Mouse (Mus musculus): ENCODE data around the gene Glrp1.

The Glrp1 gene

DNA sequence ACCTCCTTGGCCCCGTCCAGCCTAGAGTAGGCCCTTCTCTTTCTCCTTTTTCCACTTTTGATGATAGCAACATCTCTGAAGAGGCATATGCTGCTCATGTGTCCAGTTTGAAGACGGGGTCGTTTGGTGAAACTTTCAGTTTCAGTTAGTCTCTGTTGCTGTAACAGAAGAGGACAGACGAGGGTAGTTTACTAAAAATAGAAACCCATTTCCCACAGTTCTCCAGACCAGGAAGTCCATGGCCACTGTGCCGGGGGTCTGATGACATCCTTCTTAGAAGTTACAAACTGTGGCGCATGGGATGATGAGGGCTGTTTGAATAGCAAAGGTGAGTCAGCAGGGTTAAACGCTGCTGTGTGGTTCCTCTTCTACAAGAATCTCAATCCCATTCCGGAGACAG, at the start of gene Glrp1:
Gene Glrp1, minus strand, starts transcription at position 278 of the 400 bp plus-strand sequence.
- DNase-seq (ENCODE audit: low read depth), result no peak

- no peak for DNase-seq (ENCODE audit: low read depth)
These were observed 49.4 kb upstream of the Glrp1 start for GRCm38 (mm10) chr1:88559258-88559657.

DNA sequence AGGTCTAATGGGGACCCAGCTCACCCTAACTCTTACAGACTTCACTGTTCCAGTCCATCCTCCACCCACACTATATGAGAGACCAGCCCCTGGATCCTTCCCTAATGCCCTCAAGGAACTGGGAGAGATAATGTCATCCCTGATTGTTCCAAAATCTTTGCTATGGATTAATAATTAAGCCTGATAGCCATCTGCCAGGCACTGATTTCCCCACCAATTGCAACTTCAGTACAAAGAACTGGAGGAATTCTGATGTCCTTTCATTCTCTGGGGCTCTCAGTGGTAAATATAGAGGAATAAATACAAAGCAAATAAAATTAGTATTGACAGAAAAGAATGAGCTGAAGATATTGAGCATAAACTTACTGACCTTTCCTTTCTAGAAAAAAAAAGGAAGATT, 48.9 kb upstream of the Glrp1 start:
- DNase-seq (ENCODE audit: low read depth), result no peak

GRCm38 (mm10) chr1:88556401-88556800, 46.5 kb upstream of the Glrp1 start:
- DNase-seq (ENCODE audit: low read depth), result no peak

- no peak for DNase-seq (ENCODE audit: low read depth)
These were observed 43.8 kb upstream of the Glrp1 start for GRCm38 (mm10) chr1:88553500-88554187.

GRCm38 (mm10) chr1:88549263-88549662, 39.4 kb upstream of the Glrp1 start:
- DNase-seq (ENCODE audit: low read depth), result no peak

GRCm38 (mm10) chr1:88547172-88547571, 37.3 kb upstream of the Glrp1 start:
- DNase-seq (ENCODE audit: low read depth), result no peak

DNA sequence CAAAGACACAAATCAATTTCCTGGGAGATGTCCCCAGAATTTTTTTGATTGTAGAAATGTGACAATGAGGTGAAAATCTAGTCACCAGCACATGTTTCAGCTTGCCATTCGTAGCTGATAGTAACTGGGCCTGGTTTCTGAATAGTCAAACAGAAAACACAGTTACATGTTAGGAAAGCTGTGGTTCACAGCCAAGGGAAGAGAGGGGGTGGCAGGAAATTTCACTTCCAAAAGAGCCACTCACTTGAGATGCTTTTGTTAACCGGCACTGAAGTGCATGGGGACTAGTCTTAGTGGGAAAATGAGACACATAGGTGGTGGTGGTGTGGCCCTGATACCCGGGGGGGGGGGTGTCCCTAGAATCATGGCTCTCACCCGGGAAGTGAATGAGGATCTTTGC, 33.7 kb upstream of the Glrp1 start:
- DNase-seq (ENCODE audit: low read depth), result no peak

DNA sequence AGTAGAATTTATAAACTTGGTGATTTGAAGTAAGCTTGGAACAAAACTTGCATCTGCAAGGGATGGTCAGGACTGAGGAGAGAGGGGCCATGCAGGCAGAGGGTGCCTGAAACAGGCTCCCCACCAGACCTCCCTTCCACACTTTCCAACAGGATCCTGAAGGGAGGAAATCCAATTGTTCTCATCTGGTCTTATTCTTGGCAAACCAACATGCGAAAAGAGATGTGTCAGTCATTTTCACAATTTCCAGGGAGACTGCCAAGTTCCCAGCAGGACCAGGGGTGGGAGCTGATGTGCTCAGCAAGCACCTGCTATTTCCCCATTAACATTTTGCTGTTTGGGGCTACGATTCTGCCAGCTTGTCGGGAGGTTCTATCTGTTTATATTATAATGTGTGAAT, 30.0 kb upstream of the Glrp1 start:
- no peak for DNase-seq (ENCODE audit: low read depth)

DNA sequence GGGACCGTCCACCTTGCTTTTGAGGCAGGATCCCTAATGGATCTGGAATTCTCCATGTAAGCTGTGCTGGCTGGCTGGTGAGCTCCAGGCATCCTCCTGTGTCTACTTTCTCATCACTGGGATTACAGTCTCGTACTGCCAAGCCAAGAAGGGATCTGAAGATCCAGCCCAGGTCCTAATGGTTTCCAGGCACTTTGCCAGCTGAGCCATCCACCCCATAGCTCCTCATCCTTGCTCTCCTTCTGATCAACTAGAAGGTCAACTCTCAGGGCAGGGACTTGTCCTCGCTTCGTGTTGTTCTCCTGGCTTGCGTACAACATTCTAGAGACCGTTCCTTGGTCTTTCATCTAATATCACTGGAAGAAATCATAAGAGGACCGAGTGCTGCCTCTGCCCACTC, 29.4 kb upstream of the Glrp1 start:
- DNase-seq (ENCODE audit: low read depth), result no peak

GRCm38 (mm10) chr1:88536308-88536707, 26.4 kb upstream of the Glrp1 start:
- DNase-seq (ENCODE audit: low read depth), result no peak

DNA sequence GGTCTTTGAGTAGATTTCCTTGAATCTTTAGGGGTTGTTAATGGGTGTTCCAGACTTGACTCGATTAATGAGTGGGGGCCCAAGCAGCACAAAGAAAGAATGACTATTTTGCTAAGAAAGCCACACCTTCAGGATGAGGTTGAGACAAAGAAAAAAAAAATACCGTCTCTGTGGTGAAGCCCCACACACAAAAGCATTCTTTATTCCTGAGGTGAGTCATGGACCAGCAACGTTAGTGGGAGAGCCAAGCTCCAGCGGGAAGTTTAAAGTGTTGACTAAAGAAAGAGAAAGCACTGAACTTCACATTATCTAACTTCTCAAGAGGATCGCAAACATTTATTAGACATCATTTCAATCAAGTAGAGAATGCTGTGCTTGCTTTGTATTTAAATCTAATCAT, 24.2 kb upstream of the Glrp1 start:
- DNase-seq (ENCODE audit: low read depth), result no peak

GRCm38 (mm10) chr1:88526161-88526560, 16.3 kb upstream of the Glrp1 start:
- no peak for DNase-seq (ENCODE audit: low read depth)

- no peak for DNase-seq (ENCODE audit: low read depth)
These were observed 15.8 kb upstream of the Glrp1 start for GRCm38 (mm10) chr1:88525622-88526021.

GRCm38 (mm10) chr1:88521170-88521747, 11.4 kb upstream of the Glrp1 start:
- no peak for DNase-seq (ENCODE audit: low read depth)

DNA sequence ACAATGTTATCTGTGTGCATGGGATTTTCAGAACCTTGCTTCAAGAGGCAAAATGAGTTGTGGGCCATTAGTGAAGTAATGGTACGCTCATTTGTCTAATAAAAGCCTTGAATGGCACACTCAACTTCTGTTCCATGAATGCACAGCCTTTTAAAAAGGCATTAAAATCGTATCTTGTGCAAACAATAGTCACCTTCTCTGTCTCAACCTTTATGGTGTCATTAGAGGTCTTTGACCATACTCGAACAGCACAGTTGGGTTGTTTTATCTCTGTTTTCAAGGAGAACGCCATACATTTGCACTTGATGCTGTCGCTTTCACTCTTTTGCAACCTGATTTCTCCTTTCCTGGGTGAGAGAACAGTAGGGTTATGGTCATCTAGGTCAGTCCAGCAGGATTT, 3.7 kb upstream of the Glrp1 start:
- DNase-seq (ENCODE audit: low read depth), result no peak

- DNase-seq (ENCODE audit: low read depth), result no peak
These were observed 2.0 kb downstream of the Glrp1 start for GRCm38 (mm10) chr1:88507886-88508285.

GRCm38 (mm10) chr1:88507214-88507613, 2.7 kb downstream of the Glrp1 start:
- DNase-seq (ENCODE audit: low read depth), result no peak

DNA sequence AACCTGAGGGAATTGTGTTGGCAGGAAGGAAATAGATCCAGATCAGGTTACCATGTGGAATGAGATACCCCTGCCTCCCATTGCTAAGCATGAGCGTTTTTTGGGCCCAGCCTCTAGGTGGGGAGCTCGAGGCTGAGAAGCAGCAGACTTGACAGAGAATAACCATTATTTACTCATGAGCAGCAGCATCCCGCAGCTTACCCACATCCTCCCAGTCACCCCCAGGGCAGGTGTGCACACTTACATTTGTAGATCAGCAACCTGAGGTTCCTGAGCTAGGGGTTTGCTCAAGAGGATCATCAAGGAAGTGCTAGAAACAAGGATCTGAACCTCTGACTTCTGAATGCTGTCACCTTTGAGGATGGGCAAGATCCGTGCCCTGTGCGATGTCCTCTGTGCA, 3.5 kb downstream of the Glrp1 start:
- no peak for DNase-seq (ENCODE audit: low read depth)

GRCm38 (mm10) chr1:88505697-88506096, 4.2 kb downstream of the Glrp1 start:
- no peak for DNase-seq (ENCODE audit: low read depth)

DNA sequence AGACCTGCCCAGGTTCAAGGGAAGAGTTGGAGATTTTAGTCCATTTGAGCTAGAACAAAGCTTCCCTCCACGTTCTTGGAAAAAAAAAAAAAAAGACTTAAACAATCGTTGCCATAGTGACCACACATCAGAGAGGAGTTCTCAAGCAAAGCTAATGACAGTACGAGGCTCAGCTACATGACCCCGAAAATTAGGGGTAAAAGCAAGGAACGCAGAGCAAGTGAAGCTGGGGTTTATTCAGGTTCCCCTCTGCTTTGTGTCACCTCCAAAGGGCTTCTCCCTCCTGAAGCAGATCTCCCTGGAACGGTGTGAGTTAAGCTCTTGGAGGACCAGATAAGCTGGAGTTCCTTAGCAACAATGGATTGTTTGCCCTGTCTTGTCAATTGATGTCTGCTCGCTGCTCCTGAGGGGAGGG, 5.3 kb downstream of the Glrp1 start:
- DNase-seq (ENCODE audit: low read depth), result no peak

DNA sequence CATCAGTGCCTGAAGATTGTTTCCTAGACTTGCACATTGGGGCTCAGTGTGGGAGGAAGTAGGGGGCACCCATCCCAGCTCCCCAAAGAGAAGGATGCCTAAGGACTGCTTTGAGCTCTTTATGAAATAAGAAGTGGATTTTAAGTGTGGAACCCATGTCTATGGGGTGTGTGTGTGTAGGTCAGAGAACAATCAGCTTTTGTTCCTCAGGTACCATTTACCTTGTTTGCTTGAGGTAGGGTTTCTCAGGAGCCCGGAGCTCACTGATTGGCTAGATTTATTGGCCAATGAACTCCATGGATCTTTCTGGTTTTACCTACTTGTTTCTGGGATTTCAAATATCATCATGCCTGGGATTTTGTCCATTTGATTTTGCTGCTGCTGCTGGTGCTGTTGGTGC, 7.0 kb downstream of the Glrp1 start:
- no peak for DNase-seq (ENCODE audit: low read depth)

DNA sequence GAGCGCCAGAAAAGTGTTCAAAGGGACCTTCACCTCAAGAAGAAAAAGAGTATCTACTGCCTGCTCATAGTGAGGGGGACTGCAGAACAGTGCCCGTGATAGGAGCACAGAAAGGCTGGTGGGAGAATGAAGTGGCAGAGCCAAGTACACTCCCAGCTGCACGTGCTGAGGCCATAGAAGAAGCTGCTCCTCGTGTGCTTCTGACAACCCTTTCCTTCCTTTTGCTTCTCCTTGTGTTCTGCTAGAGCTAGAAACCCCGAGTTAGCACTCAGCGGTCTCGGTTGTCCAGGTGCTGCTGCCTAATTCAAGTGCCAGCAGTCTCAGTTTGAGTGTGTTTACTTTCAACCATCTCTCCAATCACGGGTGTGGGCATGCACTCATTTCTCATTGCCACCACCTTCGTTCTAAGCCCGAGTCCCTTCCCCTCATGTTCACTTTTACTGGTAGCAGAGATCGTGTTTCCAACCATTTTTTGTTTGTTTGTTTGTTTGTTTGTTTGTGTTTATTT, 10.6 kb downstream of the Glrp1 start:
- DNase-seq (ENCODE audit: low read depth), result no peak

DNA sequence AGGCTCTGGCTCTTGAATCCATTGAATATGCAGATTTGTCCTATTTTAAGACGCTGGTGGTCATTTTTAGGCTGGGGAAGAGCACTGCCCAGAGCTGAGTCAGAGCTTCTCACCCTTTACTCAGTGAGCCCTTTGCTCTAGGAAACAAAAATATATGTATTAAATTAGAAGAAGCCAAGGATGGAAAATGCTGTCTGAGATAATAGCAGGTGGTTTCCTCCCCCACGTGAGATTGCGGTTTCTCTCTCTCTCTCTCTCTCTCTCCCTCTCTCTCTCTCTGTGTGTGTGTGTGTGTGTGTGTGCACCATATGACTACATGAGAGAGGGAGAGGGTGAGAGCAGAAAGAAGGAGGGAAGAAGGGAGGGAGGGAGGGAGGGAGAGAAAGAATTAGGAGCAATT, 12.5 kb downstream of the Glrp1 start:
- no peak for DNase-seq (ENCODE audit: low read depth)
